Mouse (Mus musculus): Measurements from ENCODE around the gene Arhgef2. TPM values are rescaled to one million over a fixed set of nuclear protein-coding genes. Genes with fewer than 3 reads are reported as not detected.
A peak's percentile ranks its signal among the peaks of the same experiment; 100 is the strongest.

The Arhgef2 gene
- total RNA-seq, 1 experiment from 2014 or later, result 149 TPM

GRCm38 (mm10) chr3:88615902-88616391 is 10.2 kb downstream of the Arhgef2 start:
- ATAC-seq (replicated peaks in 1 of 2; ENCODE audit: insufficient read depth in 1 of 2, low FRiP score in 2 of 2, low TSS enrichment in 1 of 2, low read depth in 1 of 2, poor library complexity in 2 of 2, severe bottlenecking in 2 of 2), result no peak

GRCm38 (mm10) chr3:88616951-88617500 is 11.3 kb downstream of the Arhgef2 start:
- ATAC-seq (replicated peaks in 1 of 2; ENCODE audit: insufficient read depth in 1 of 2, low FRiP score in 2 of 2, low TSS enrichment in 1 of 2, low read depth in 1 of 2, poor library complexity in 2 of 2, severe bottlenecking in 2 of 2), result no peak

- peak; percentile 17 to 35; a peak in 2 of 4 replicates for ATAC-seq (replicated peaks in 1 of 2; ENCODE audit: insufficient read depth in 1 of 2, low FRiP score in 2 of 2, low TSS enrichment in 1 of 2, low read depth in 1 of 2, poor library complexity in 2 of 2, severe bottlenecking in 2 of 2)
These were observed 12.5 kb downstream of the Arhgef2 start for GRCm38 (mm10) chr3:88618074-88618871.

- no peak for ATAC-seq (replicated peaks in 1 of 2; ENCODE audit: insufficient read depth in 1 of 2, low FRiP score in 2 of 2, low TSS enrichment in 1 of 2, low read depth in 1 of 2, poor library complexity in 2 of 2, severe bottlenecking in 2 of 2)
These were observed 13.6 kb downstream of the Arhgef2 start for GRCm38 (mm10) chr3:88619113-88620097.

- no peak for ATAC-seq (replicated peaks in 1 of 2; ENCODE audit: insufficient read depth in 1 of 2, low FRiP score in 2 of 2, low TSS enrichment in 1 of 2, low read depth in 1 of 2, poor library complexity in 2 of 2, severe bottlenecking in 2 of 2)
These were observed 14.6 kb downstream of the Arhgef2 start for GRCm38 (mm10) chr3:88620146-88620991.

- peak; percentile 63 to 73 for ATAC-seq (replicated peaks in 1 of 2; ENCODE audit: insufficient read depth in 1 of 2, low FRiP score in 2 of 2, low TSS enrichment in 1 of 2, low read depth in 1 of 2, poor library complexity in 2 of 2, severe bottlenecking in 2 of 2)
These were observed 15.3 kb downstream of the Arhgef2 start for GRCm38 (mm10) chr3:88620992-88621536.

- no peak for ATAC-seq (replicated peaks in 1 of 2; ENCODE audit: insufficient read depth in 1 of 2, low FRiP score in 2 of 2, low TSS enrichment in 1 of 2, low read depth in 1 of 2, poor library complexity in 2 of 2, severe bottlenecking in 2 of 2)
These were observed 15.9 kb downstream of the Arhgef2 start for GRCm38 (mm10) chr3:88621537-88622112.

- ATAC-seq (replicated peaks in 1 of 2; ENCODE audit: insufficient read depth in 1 of 2, low FRiP score in 2 of 2, low TSS enrichment in 1 of 2, low read depth in 1 of 2, poor library complexity in 2 of 2, severe bottlenecking in 2 of 2), result peak in 1 of 2 experiments; percentile 5; a peak in 1 of 4 replicates
These were observed 16.6 kb downstream of the Arhgef2 start for GRCm38 (mm10) chr3:88622113-88622940.

GRCm38 (mm10) chr3:88622941-88623345 is 17.2 kb downstream of the Arhgef2 start:
- peak; percentile 29 to 33; a peak in 2 of 4 replicates for ATAC-seq (replicated peaks in 1 of 2; ENCODE audit: insufficient read depth in 1 of 2, low FRiP score in 2 of 2, low TSS enrichment in 1 of 2, low read depth in 1 of 2, poor library complexity in 2 of 2, severe bottlenecking in 2 of 2)

GRCm38 (mm10) chr3:88623346-88624135 is 17.8 kb downstream of the Arhgef2 start:
- ATAC-seq (replicated peaks in 1 of 2; ENCODE audit: insufficient read depth in 1 of 2, low FRiP score in 2 of 2, low TSS enrichment in 1 of 2, low read depth in 1 of 2, poor library complexity in 2 of 2, severe bottlenecking in 2 of 2), result peak; percentile 15 to 34; a peak in 3 of 4 replicates

- ATAC-seq (replicated peaks in 1 of 2; ENCODE audit: insufficient read depth in 1 of 2, low FRiP score in 2 of 2, low TSS enrichment in 1 of 2, low read depth in 1 of 2, poor library complexity in 2 of 2, severe bottlenecking in 2 of 2), result no peak
These were observed 18.6 kb downstream of the Arhgef2 start for GRCm38 (mm10) chr3:88624324-88624723.

- no peak for ATAC-seq (replicated peaks in 1 of 2; ENCODE audit: insufficient read depth in 1 of 2, low FRiP score in 2 of 2, low TSS enrichment in 1 of 2, low read depth in 1 of 2, poor library complexity in 2 of 2, severe bottlenecking in 2 of 2)
These were observed 19.2 kb downstream of the Arhgef2 start for GRCm38 (mm10) chr3:88624951-88625350.

GRCm38 (mm10) chr3:88625531-88625930 is 19.8 kb downstream of the Arhgef2 start:
- no peak for ATAC-seq (replicated peaks in 1 of 2; ENCODE audit: insufficient read depth in 1 of 2, low FRiP score in 2 of 2, low TSS enrichment in 1 of 2, low read depth in 1 of 2, poor library complexity in 2 of 2, severe bottlenecking in 2 of 2)

GRCm38 (mm10) chr3:88626316-88626715 is 20.6 kb downstream of the Arhgef2 start:
- no peak for ATAC-seq (replicated peaks in 1 of 2; ENCODE audit: insufficient read depth in 1 of 2, low FRiP score in 2 of 2, low TSS enrichment in 1 of 2, low read depth in 1 of 2, poor library complexity in 2 of 2, severe bottlenecking in 2 of 2)

GRCm38 (mm10) chr3:88627114-88627513 is 21.3 kb downstream of the Arhgef2 start:
- ATAC-seq (replicated peaks in 1 of 2; ENCODE audit: insufficient read depth in 1 of 2, low FRiP score in 2 of 2, low TSS enrichment in 1 of 2, low read depth in 1 of 2, poor library complexity in 2 of 2, severe bottlenecking in 2 of 2), result no peak

Data from hematopoietic stem cell, adult 5-6 weeks (primary cell).